Mouse (Mus musculus): Measurements from ENCODE around the gene Pink1. TPM values are rescaled to one million over a fixed set of nuclear protein-coding genes. Genes with fewer than 3 reads are reported as not detected.
A peak's percentile ranks its signal among the peaks of the same experiment; 100 is the strongest.

Gene Pink1
- polyA plus RNA-seq, 1 experiment from 2014 or later: 71.8 TPM

- WGBS: 70% methylated on average over 4 of the region's 4 CpGs
- Histone ChIP-seq H3K27me3 (no peaks in the 10 kb centered on the region), H3K9ac (replicated peaks) (0 out of 2 replicates have a peak overlapping the region, but pooled peaks have one; percentile 15), H3K9me3 (no peaks in the 10 kb centered on the region), H3K27ac (replicated peaks) (0 out of 2 replicates have a peak overlapping the region, but pooled peaks have one; percentile 7), H3K4me1 (peaks cover 21% of the 10 kb centered on the region), H3K4me3 (no peak overlapping the region), H3K36me3 (peaks cover 8% of the 10 kb centered on the region; the same call in 1 of the 2 replicates), H3K4me2 (replicated peaks) (0 out of 2 replicates have a peak overlapping the region, but pooled peaks have one; percentile 11)
- ATAC-seq (ENCODE audit: low FRiP score, low read depth): no peak
These were observed 2.4 kb downstream of the Pink1 start for GRCm38 (mm10) chr4:138323753-138324152.

- H3K27me3 ChIP-seq: no peaks in the 10 kb centered on the region
- H3K9me3 ChIP-seq: no peaks in the 10 kb centered on the region
- peaks cover 18% of the 10 kb centered on the region for H3K4me1 ChIP-seq
- H3K4me3 ChIP-seq: no peak overlapping the region
- no peak overlapping the region for H3K27ac ChIP-seq (replicated peaks)
- peaks cover 8% of the 10 kb centered on the region; the same call in 1 of the 2 replicates for H3K36me3 ChIP-seq
- 19% methylated on average over 4 of the region's 4 CpGs for WGBS
- H3K4me2 ChIP-seq (replicated peaks): no peak overlapping the region; the same call in 1 of the 2 replicates
- H3K9ac ChIP-seq (replicated peaks): no peak overlapping the region
- ATAC-seq (ENCODE audit: low FRiP score, low read depth): no peak
These were observed 3.4 kb downstream of the Pink1 start for GRCm38 (mm10) chr4:138322692-138323091.

- Histone ChIP-seq H3K4me3 (no peak overlapping the region), H3K36me3 (peaks cover 16% of the 10 kb centered on the region), H3K9me3 (no peaks in the 10 kb centered on the region), H3K9ac (replicated peaks) (no peak overlapping the region), H3K27me3 (no peaks in the 10 kb centered on the region), H3K4me2 (replicated peaks) (no peak overlapping the region), H3K27ac (replicated peaks) (no peak overlapping the region), H3K4me1 (peaks cover 18% of the 10 kb centered on the region)
- no peak for ATAC-seq (ENCODE audit: low FRiP score, low read depth)
- 80% methylated on average over 7 of the region's 7 CpGs for WGBS
These were observed 4.6 kb downstream of the Pink1 start for GRCm38 (mm10) chr4:138321488-138321887.

- Histone ChIP-seq H3K9me3 (no peaks in the 10 kb centered on the region), H3K4me1 (peaks cover 18% of the 10 kb centered on the region), H3K9ac (replicated peaks) (no peak overlapping the region), H3K27ac (replicated peaks) (no peak overlapping the region), H3K4me3 (no peak overlapping the region), H3K36me3 (peaks cover 22% of the 10 kb centered on the region), H3K4me2 (replicated peaks) (no peak overlapping the region), H3K27me3 (no peaks in the 10 kb centered on the region)
- WGBS: 85% methylated on average over 11 of the region's 11 CpGs
- no peak for ATAC-seq (ENCODE audit: low FRiP score, low read depth)
These were observed 5.4 kb downstream of the Pink1 start for GRCm38 (mm10) chr4:138320711-138321110.

GRCm38 (mm10) chr4:138319508-138319907 lies 6.6 kb downstream of the Pink1 start:
- no peak overlapping the region for H3K4me2 ChIP-seq (replicated peaks)
- no peak overlapping the region for H3K9ac ChIP-seq (replicated peaks)
- H3K36me3 ChIP-seq: peaks cover 33% of the 10 kb centered on the region
- H3K4me3 ChIP-seq: no peak overlapping the region
- H3K27me3 ChIP-seq: no peaks in the 10 kb centered on the region
- no peak overlapping the region for H3K27ac ChIP-seq (replicated peaks)
- WGBS: 32% methylated on average over 10 of the region's 10 CpGs
- no peak for ATAC-seq (ENCODE audit: low FRiP score, low read depth)
- H3K9me3 ChIP-seq: no peaks in the 10 kb centered on the region
- peaks cover 18% of the 10 kb centered on the region for H3K4me1 ChIP-seq

- Histone ChIP-seq H3K9me3 (no peaks in the 10 kb centered on the region), H3K4me2 (replicated peaks) (no peak overlapping the region), H3K27ac (replicated peaks) (no peak overlapping the region), H3K27me3 (no peaks in the 10 kb centered on the region), H3K9ac (replicated peaks) (no peak overlapping the region), H3K4me3 (no peak overlapping the region), H3K36me3 (peaks cover 42% of the 10 kb centered on the region), H3K4me1 (peaks cover 12% of the 10 kb centered on the region)
- 49% methylated on average over 6 of the region's 6 CpGs for WGBS
- 0 out of 2 replicates have a peak, but pooled peaks have one; percentile 51 for ATAC-seq (ENCODE audit: low FRiP score, low read depth)
These were observed 7.4 kb downstream of the Pink1 start for GRCm38 (mm10) chr4:138318509-138319266.

- no peak overlapping the region for H3K4me3 ChIP-seq
- no peak overlapping the region for H3K27ac ChIP-seq (replicated peaks)
- no peak overlapping the region for H3K9ac ChIP-seq (replicated peaks)
- H3K36me3 ChIP-seq: peaks cover 64% of the 10 kb centered on the region
- H3K4me1 ChIP-seq: no peaks in the 10 kb centered on the region
- H3K27me3 ChIP-seq: no peaks in the 10 kb centered on the region
- H3K9me3 ChIP-seq: no peaks in the 10 kb centered on the region
- ATAC-seq (ENCODE audit: low FRiP score, low read depth): no peak
- H3K4me2 ChIP-seq (replicated peaks): no peak overlapping the region
- 89% methylated on average over 6 of the region's 6 CpGs for WGBS
These were observed 9.7 kb downstream of the Pink1 start for GRCm38 (mm10) chr4:138316369-138316768.

- H3K4me3 ChIP-seq: no peak overlapping the region
- no peaks in the 10 kb centered on the region for H3K9me3 ChIP-seq
- H3K9ac ChIP-seq (replicated peaks): no peak overlapping the region
- H3K4me1 ChIP-seq: no peaks in the 10 kb centered on the region
- WGBS: 70% methylated on average over 9 of the region's 9 CpGs
- H3K36me3 ChIP-seq: peaks cover 70% of the 10 kb centered on the region
- H3K27me3 ChIP-seq: no peaks in the 10 kb centered on the region
- no peak overlapping the region for H3K27ac ChIP-seq (replicated peaks)
- ATAC-seq (ENCODE audit: low FRiP score, low read depth): no peak
- no peak overlapping the region for H3K4me2 ChIP-seq (replicated peaks)
These were observed 10.3 kb downstream of the Pink1 start for GRCm38 (mm10) chr4:138315781-138316180.

- no peak overlapping the region for H3K4me2 ChIP-seq (replicated peaks)
- no peak overlapping the region for H3K4me3 ChIP-seq
- no peak for ATAC-seq (ENCODE audit: low FRiP score, low read depth)
- WGBS: 87% methylated on average over 4 of the region's 4 CpGs
- H3K27me3 ChIP-seq: no peaks in the 10 kb centered on the region
- H3K9ac ChIP-seq (replicated peaks): no peak overlapping the region
- no peaks in the 10 kb centered on the region for H3K4me1 ChIP-seq
- H3K36me3 ChIP-seq: peaks cover 81% of the 10 kb centered on the region
- H3K9me3 ChIP-seq: no peaks in the 10 kb centered on the region
- H3K27ac ChIP-seq (replicated peaks): no peak overlapping the region
These were observed 12.3 kb downstream of the Pink1 start for GRCm38 (mm10) chr4:138313795-138314194.

- 91% methylated on average over 11 of the region's 11 CpGs for WGBS
- H3K4me1 ChIP-seq: no peaks in the 10 kb centered on the region
- H3K9ac ChIP-seq (replicated peaks): no peak overlapping the region
- H3K27ac ChIP-seq (replicated peaks): no peak overlapping the region
- no peak for ATAC-seq (ENCODE audit: low FRiP score, low read depth)
- no peaks in the 10 kb centered on the region for H3K9me3 ChIP-seq
- H3K36me3 ChIP-seq: peaks cover 89% of the 10 kb centered on the region
- no peak overlapping the region for H3K4me2 ChIP-seq (replicated peaks)
- H3K27me3 ChIP-seq: no peaks in the 10 kb centered on the region
- H3K4me3 ChIP-seq: no peak overlapping the region
These were observed 13.1 kb downstream of the Pink1 start for GRCm38 (mm10) chr4:138313021-138313420.

- no peaks in the 10 kb centered on the region for H3K9me3 ChIP-seq
- H3K4me2 ChIP-seq (replicated peaks): no peak overlapping the region
- H3K36me3 ChIP-seq: peaks cover 96% of the 10 kb centered on the region
- H3K27me3 ChIP-seq: no peaks in the 10 kb centered on the region
- H3K9ac ChIP-seq (replicated peaks): no peak overlapping the region
- no peaks in the 10 kb centered on the region for H3K4me1 ChIP-seq
- no peak overlapping the region for H3K4me3 ChIP-seq
- ATAC-seq (ENCODE audit: low FRiP score, low read depth): no peak
- 94% methylated on average over 3 of the region's 3 CpGs for WGBS
- H3K27ac ChIP-seq (replicated peaks): no peak overlapping the region
These were observed 14.0 kb downstream of the Pink1 start for GRCm38 (mm10) chr4:138312105-138312504.

GRCm38 (mm10) chr4:138311595-138311994 lies 14.5 kb downstream of the Pink1 start:
- Histone ChIP-seq H3K4me3 (no peak overlapping the region), H3K27me3 (no peaks in the 10 kb centered on the region), H3K4me2 (replicated peaks) (no peak overlapping the region), H3K9me3 (no peaks in the 10 kb centered on the region), H3K36me3 (peaks cover 96% of the 10 kb centered on the region), H3K9ac (replicated peaks) (no peak overlapping the region), H3K4me1 (0 out of 2 replicates have a peak, but pooled peaks cover 1% of the 10 kb centered on the region), H3K27ac (replicated peaks) (no peak overlapping the region)
- 71% methylated on average over 8 of the region's 8 CpGs for WGBS
- ATAC-seq (ENCODE audit: low FRiP score, low read depth): 0 out of 2 replicates have a peak, but pooled peaks have one; percentile 12
